Mouse (Mus musculus) CH12.LX (cell line): Measurements from ENCODE around the gene Washc1. TPM values are rescaled to one million over a fixed set of nuclear protein-coding genes. Genes with fewer than 3 reads are reported as not detected.

Experiments
- DNase-seq: peaks from one replicate; pipeline ENCODE4 v3.0.0-alpha.2; 2013; ENCODE audit errors: extremely low read depth
- H3K27ac ChIP-seq: 2 replicates; pipeline ENCODE4 v1.5.1; 2012; ENCODE audit warnings: low read depth, mild to moderate bottlenecking, control low read depth, moderate library complexity; ENCODE audit not compliant: insufficient read depth
- H3K27me3 ChIP-seq: replicated peaks from 2 replicates; pipeline ENCODE3; 2012; ENCODE audit warnings: inconsistent platforms
- H3K36me3 ChIP-seq, 2 experiments: replicated peaks in 1 of 2; 2 replicates each; pipeline versions ENCODE3 to v1.6.1; 2012; ENCODE audit warnings: inconsistent platforms in 1 of 2, low read length in 1 of 2, mild to moderate bottlenecking in 1 of 2, mixed read lengths in 1 of 2, moderate library complexity in 1 of 2; ENCODE audit not compliant: control insufficient read depth in 1 of 2, insufficient read depth in 1 of 2
- H3K4me1 ChIP-seq, 2 experiments: 2 replicates each; pipeline ENCODE4 v1.6.1; 2012; ENCODE audit warnings: inconsistent platforms in 1 of 2, moderate library complexity in 1 of 2; ENCODE audit not compliant: insufficient read depth in 2 of 2, control insufficient read depth in 1 of 2
- H3K4me2 ChIP-seq: 2 replicates; pipeline ENCODE4 v1.6.1; 2012; ENCODE audit warnings: low read depth, mild to moderate bottlenecking, control low read depth; ENCODE audit not compliant: poor library complexity, insufficient read depth, severe bottlenecking
- H3K4me3 ChIP-seq, 3 experiments: fragments of 150-350 bp in 1 of 3; sonication (generic) in 1 of 3; replicated peaks in 1 of 3; 2 replicates each; pipeline versions ENCODE3 to v1.5.1; 2011 to 2012; ENCODE audit warnings: low read depth in 2 of 3, low read length in 2 of 3, mild to moderate bottlenecking in 2 of 3, moderate library complexity in 2 of 3, control low read depth in 1 of 3, improper control_type of control experiment in 1 of 3, inconsistent platforms in 1 of 3, mixed read lengths in 1 of 3; ENCODE audit not compliant: poor library complexity in 1 of 3
- H3K79me2 ChIP-seq: replicated peaks from 2 replicates; pipeline ENCODE4 v1.6.1; 2012; ENCODE audit warnings: mild to moderate bottlenecking, moderate library complexity; ENCODE audit not compliant: control insufficient read depth, poor library complexity, insufficient read depth, severe bottlenecking; ENCODE audit errors: extremely low read depth
- H3K9ac ChIP-seq: 2 replicates; pipeline ENCODE4 v1.6.1; 2012; ENCODE audit warnings: low read depth, mild to moderate bottlenecking, control low read depth, moderate library complexity; ENCODE audit not compliant: insufficient read depth
- H3K9me3 ChIP-seq: replicated peaks from 2 replicates; pipeline ENCODE3; 2012; ENCODE audit warnings: low read length, inconsistent platforms, mixed read lengths
- BHLHE40 ChIP-seq: IDR thresholded peaks from 2 replicates; pipeline ENCODE4 v1.6.1; 2011; ENCODE audit warnings: mild to moderate bottlenecking, low read depth, low read length, improper control_type of control experiment
- CHD1 ChIP-seq: IDR thresholded peaks from 2 replicates; pipeline ENCODE4 v1.6.1; 2012; ENCODE audit warnings: low read depth, low read length, improper control_type of control experiment, inconsistent platforms
- CHD2 ChIP-seq: IDR thresholded peaks from 2 replicates; pipeline ENCODE4 v1.6.1; 2011; ENCODE audit warnings: low read length, improper control_type of control experiment
- CTCF ChIP-seq, 2 experiments: IDR thresholded peaks in 1 of 2; conservative IDR thresholded peaks in 1 of 2; 2 replicates each; pipeline ENCODE4 v1.5.1; 2011 to 2012; ENCODE audit warnings: low read depth in 2 of 2, low read length in 2 of 2, improper control_type of control experiment in 1 of 2, inconsistent platforms in 1 of 2, mild to moderate bottlenecking in 1 of 2, moderate library complexity in 1 of 2
- ELF1 ChIP-seq: IDR thresholded peaks from 2 replicates; pipeline ENCODE4 v1.6.1; 2014; ENCODE audit warnings: low read depth, mild to moderate bottlenecking, inconsistent platforms, low read length, improper control_type of control experiment
- EP300 ChIP-seq: IDR thresholded peaks from 2 replicates; pipeline ENCODE4 v1.6.1; 2011; ENCODE audit warnings: low read length, improper control_type of control experiment
- GABPA ChIP-seq: IDR thresholded peaks from 2 replicates; pipeline ENCODE4 v1.6.1; 2012; ENCODE audit warnings: low read depth, low read length, improper control_type of control experiment, inconsistent platforms; ENCODE audit not compliant: insufficient replicate concordance
- HCFC1 ChIP-seq: IDR thresholded peaks from 2 replicates; pipeline ENCODE4 v1.6.1; 2012; ENCODE audit warnings: low read depth, mild to moderate bottlenecking, inconsistent platforms, low read length, improper control_type of control experiment
- IRF4 ChIP-seq: IDR thresholded peaks from 2 replicates; pipeline ENCODE4 v1.6.1; 2014; ENCODE audit warnings: low read depth, mild to moderate bottlenecking, inconsistent platforms, low read length, improper control_type of control experiment
- JUN ChIP-seq: IDR thresholded peaks from 2 replicates; pipeline ENCODE4 v1.6.1; 2011; ENCODE audit warnings: low read depth, mild to moderate bottlenecking, low read length, improper control_type of control experiment, moderate library complexity; ENCODE audit not compliant: insufficient read depth
- JUND ChIP-seq: conservative IDR thresholded peaks from 2 replicates; pipeline ENCODE4 v1.6.1; 2011; ENCODE audit warnings: low read depth, low read length, improper control_type of control experiment
- KAT2A ChIP-seq: IDR thresholded peaks from 2 replicates; pipeline ENCODE4 v1.6.1; 2012; ENCODE audit warnings: low read length, improper control_type of control experiment, inconsistent platforms; ENCODE audit not compliant: insufficient replicate concordance
- MAX ChIP-seq: IDR thresholded peaks from 2 replicates; pipeline ENCODE4 v1.6.1; 2011; ENCODE audit warnings: low read length, improper control_type of control experiment
- MAZ ChIP-seq: IDR thresholded peaks from 2 replicates; pipeline ENCODE4 v1.6.1; 2012; ENCODE audit warnings: low read depth, mild to moderate bottlenecking, inconsistent platforms, low read length, improper control_type of control experiment, moderate library complexity
- MEF2A ChIP-seq: IDR thresholded peaks from 2 replicates; pipeline ENCODE4 v1.6.1; 2014; ENCODE audit warnings: low read depth, mild to moderate bottlenecking, inconsistent platforms, low read length, improper control_type of control experiment, borderline replicate concordance
- MXI1 ChIP-seq: IDR thresholded peaks from 2 replicates; pipeline ENCODE4 v1.6.1; 2011; ENCODE audit warnings: mild to moderate bottlenecking, low read depth, low read length, improper control_type of control experiment
- MYC ChIP-seq: IDR thresholded peaks from 2 replicates; pipeline ENCODE4 v1.6.1; 2011; ENCODE audit warnings: low read depth, mild to moderate bottlenecking, improper control_type of control experiment, low read length
- NELFE ChIP-seq: IDR thresholded peaks from 2 replicates; pipeline ENCODE4 v1.6.1; 2011; ENCODE audit warnings: low read depth, low read length, improper control_type of control experiment
- NRF1 ChIP-seq: IDR thresholded peaks from 2 replicates; pipeline ENCODE4 v1.6.1; 2014; ENCODE audit warnings: low read depth, mild to moderate bottlenecking, inconsistent platforms, low read length, improper control_type of control experiment, moderate library complexity
- PAX5 ChIP-seq: IDR thresholded peaks from 2 replicates; pipeline ENCODE4 v1.6.1; 2012; ENCODE audit warnings: low read length, inconsistent platforms, mixed read lengths
- POLR2A ChIP-seq: IDR thresholded peaks from 2 replicates; pipeline ENCODE4 v1.6.1; 2011; ENCODE audit warnings: low read depth, mild to moderate bottlenecking, improper control_type of control experiment, low read length
- SIN3A ChIP-seq: IDR thresholded peaks from 2 replicates; pipeline ENCODE4 v1.6.1; 2012; ENCODE audit warnings: low read length, improper control_type of control experiment, inconsistent platforms
- TBP ChIP-seq: conservative IDR thresholded peaks from 2 replicates; pipeline ENCODE4 v1.6.1; 2011; ENCODE audit warnings: low read depth, low read length, improper control_type of control experiment
- TCF12 ChIP-seq: IDR thresholded peaks from 2 replicates; pipeline ENCODE4 v1.6.1; 2014; ENCODE audit warnings: low read depth, mild to moderate bottlenecking, inconsistent platforms, low read length, improper control_type of control experiment
- UBTF ChIP-seq: IDR thresholded peaks from 2 replicates; pipeline ENCODE4 v1.6.1; 2012; ENCODE audit warnings: low read depth, mild to moderate bottlenecking, inconsistent platforms, low read length, improper control_type of control experiment, moderate library complexity
- USF1 ChIP-seq: IDR thresholded peaks from 2 replicates; pipeline ENCODE4 v1.6.1; 2014; ENCODE audit warnings: low read depth, mild to moderate bottlenecking, inconsistent platforms, low read length, improper control_type of control experiment
- USF2 ChIP-seq: conservative IDR thresholded peaks from 2 replicates; pipeline ENCODE4 v1.6.1; 2011; ENCODE audit warnings: low read depth, low read length, improper control_type of control experiment
- ZC3H11A ChIP-seq: IDR thresholded peaks from 2 replicates; pipeline ENCODE4 v1.6.1; 2012; ENCODE audit warnings: low read depth, mild to moderate bottlenecking, inconsistent platforms, low read length, improper control_type of control experiment
- ZNF384 ChIP-seq: IDR thresholded peaks from 2 replicates; pipeline ENCODE4 v1.6.1; 2012; ENCODE audit warnings: low read depth, low read length, improper control_type of control experiment, inconsistent platforms
- dilution Hi-C: fragments of 300-500 bp; cut with MboI; formaldehyde crosslinking; loops from 2 replicates; pipeline ENCODE4 v1.14.3; 2020; ENCODE audit warnings: low sequenced_read_pairs; ENCODE audit not compliant: extremely low pct_unique_long_range_greater_than_20kb, extremely low pct_ligation_motif_present
- in situ Hi-C: fragments of 300-500 bp; cut with MboI; formaldehyde crosslinking; loops from 3 replicates; pipeline ENCODE4 v1.14.3; 2019; ENCODE audit warnings: low sequenced_read_pairs, low pct_ligation_motif_present, low pct_unique_long_range_greater_than_20kb, mixed read lengths
- polyA plus RNA-seq: library from polyadenylated mRNA; unstranded; fragments of >175 nt; gene quantifications from 2 replicates; pipeline ENCODE4 v1.2.1, GENCODE M21; 2012; ENCODE audit warnings: low read depth; ENCODE audit not compliant: insufficient read length
- total RNA-seq, 2 experiments: library from RNA; depleted of rRNA; stranded (reverse); fragments of 300-350 nt in 1 of 2; fragments of >200 nt in 1 of 2; gene quantifications; 2 replicates each; pipeline ENCODE4 v1.2.3; 2012 to 2014

Washc1 gene
- total and polyA plus RNA-seq, 3 experiments = 16.4 to 27.8 (median 20.3) TPM

DNA sequence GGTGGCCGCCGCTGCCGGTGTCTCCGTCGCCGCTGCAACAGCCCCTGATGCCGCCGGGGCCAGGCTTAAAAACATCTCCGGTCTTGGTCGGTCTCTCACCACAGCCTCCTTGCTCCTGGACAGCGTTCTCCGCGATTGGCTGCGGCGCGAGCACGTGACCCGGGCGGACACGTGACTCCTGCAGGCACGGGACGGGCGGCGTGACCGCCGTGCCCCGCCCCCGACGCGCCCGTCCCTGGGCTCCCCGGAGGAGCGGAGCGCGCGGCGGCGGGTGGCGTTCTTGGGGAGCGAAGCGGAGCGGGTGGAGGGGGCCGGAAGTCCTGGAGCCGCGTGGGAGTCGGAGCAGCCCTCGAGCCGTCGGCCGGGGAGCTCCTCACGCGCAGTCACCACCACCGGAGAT, 34.4 kb upstream of the Washc1 start, which contains the start of gene Ankrd12:
Gene Ankrd12, minus strand, starts transcription at position 156 of the 400 bp plus-strand sequence.
- Histone ChIP-seq H3K27me3 (peaks cover 5% of the 10 kb centered on the region), H3K36me3 (peaks cover 9 to 47% of the 10 kb centered on the region in 2 experiments), H3K4me3 (peak within 1 kb of the TSS; percentile 72 to 97 (median 80)), H3K9ac (peak within 1 kb of the TSS; percentile 66), H3K27ac (peak within 1 kb of the TSS; percentile 88), H3K4me2 (peak within 1 kb of the TSS; percentile 97), H3K4me1 (peaks cover 0 to 7% of the 10 kb centered on the region in 2 experiments; a peak in 2 of 4 replicates), H3K79me2 (peaks cover 24% of the 10 kb centered on the region), H3K9me3 (peaks cover 4% of the 10 kb centered on the region)
- TF ChIP-seq POLR2A (peak; percentile 53; the same call in 1 of the 2 replicates), TBP (no peak), MEF2A (no peak), CHD1 (no peak), ZC3H11A (no peak), IRF4 (no peak), KAT2A (no peak), PAX5 (no peak), CTCF (conservative IDR thresholded peaks at IDR 0.05 in 1 of 2, IDR thresholded peaks at IDR 0.05 in 1 of 2; ENCODE audit: low read depth in 2 of 2, low read length in 2 of 2) (no peak), JUND (no peak), ELF1 (no peak), MAX (peak; percentile 92), MAZ (0 out of 2 replicates have a peak, but pooled peaks have one; percentile 25), EP300 (no peak), USF1 (peak; percentile 95), CHD2 (no peak), NELFE (no peak), TCF12 (no peak), NRF1 (no peak), HCFC1 (no peak), JUN (no peak), GABPA (no peak), ZNF384 (no peak), SIN3A (no peak), UBTF (0 out of 2 replicates have a peak, but pooled peaks have one; percentile 40), USF2 (peak; percentile 96), MXI1 (peak; percentile 64; the same call in 1 of the 2 replicates), BHLHE40 (peak; percentile 99), MYC (no peak)
- dilution Hi-C loops = no loop called here
- in situ Hi-C loops = no loop called here
- DNase-seq = peak; percentile 51
